Mouse (Mus musculus) thymus, postnatal 0 days (tissue): ENCODE results near the gene Hoxc11. TPM values are rescaled to one million over a fixed set of nuclear protein-coding genes. Genes with fewer than 3 reads are reported as not detected.

ENCODE experiments used
- DNase-seq: peaks from one replicate; pipeline ENCODE4 v3.0.0-alpha.2; 2015; ENCODE audit warnings: low spot score
- polyA plus RNA-seq: library from polyadenylated mRNA; unstranded; fragments of >200 nt; fragmentation: Nextera tagmentation; extraction: Ambion mirVana; gene quantifications from 2 replicates; pipeline ENCODE4 v1.2.1, GENCODE M21; 2015

Hoxc11 gene
- polyA plus RNA-seq, 1 experiment from 2014 or later, result 0.09 TPM

DNA sequence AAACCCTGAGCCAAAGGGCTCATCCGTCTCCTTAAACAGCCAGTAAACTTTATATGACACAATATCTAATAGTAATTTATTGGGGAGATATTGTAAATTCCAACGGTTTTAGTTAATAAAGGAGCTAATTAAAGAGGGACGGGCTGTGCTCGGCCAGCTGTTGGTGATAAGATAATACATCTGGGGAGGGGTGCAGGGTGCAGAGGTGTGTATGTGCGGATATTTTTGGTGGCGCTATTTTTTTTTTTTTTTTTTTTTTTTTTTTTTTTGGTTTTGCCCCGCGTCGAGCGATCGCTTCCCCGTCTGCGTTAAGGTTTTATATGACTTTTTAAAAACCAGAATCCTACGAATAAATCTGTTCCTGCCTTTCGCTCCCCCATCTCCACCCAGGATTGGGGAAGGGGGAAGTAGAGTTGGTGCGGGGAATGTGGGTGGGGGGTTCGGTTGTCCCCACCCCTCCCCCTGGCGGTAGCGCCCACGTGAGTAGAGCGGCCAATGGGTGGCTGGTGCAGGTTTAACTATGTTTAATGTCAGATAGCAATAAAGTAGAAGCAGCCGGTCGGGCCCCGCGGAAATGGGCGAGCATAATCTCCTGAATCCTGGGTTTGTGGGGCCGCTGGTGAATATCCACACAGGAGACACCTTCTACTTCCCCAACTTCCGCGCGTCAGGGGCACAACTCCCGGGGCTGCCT lies 17.8 kb upstream of the Hoxc11 start, which contains the start of gene Hoxc12:
Hoxc12 (plus strand) TSS at position 479 of the 694 bp plus-strand sequence.
- DNase-seq, result no peak

DNA sequence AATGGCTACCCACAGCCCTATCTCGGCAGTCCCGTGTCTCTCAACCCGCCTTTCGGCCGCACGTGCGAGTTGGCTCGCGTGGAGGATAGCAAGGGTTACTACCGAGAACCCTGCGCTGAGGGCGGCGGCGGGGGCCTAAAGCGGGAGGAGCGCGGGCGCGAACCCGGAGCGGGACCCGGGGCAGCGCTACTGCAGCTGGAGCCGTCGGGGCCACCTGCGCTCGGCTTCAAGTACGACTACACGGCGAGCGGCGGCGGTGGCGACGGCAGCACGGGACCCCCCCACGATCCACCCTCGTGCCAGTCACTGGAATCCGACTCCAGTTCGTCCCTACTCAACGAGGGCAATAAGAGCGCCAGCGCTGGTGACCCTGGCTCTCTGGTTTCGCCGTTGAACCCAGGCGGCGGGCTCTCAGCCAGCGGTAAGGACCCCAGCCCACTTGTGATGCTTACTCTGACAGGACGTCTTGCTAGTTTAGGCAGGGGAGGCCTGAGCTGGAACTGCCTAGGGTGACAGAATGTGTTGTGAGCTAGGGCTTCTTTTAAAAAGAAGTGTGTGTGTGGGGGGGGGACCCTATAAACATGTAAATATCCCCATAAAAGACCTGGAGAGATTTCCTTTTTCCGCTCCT lies 17.1 kb upstream of the Hoxc11 start:
- DNase-seq, result no peak

DNA sequence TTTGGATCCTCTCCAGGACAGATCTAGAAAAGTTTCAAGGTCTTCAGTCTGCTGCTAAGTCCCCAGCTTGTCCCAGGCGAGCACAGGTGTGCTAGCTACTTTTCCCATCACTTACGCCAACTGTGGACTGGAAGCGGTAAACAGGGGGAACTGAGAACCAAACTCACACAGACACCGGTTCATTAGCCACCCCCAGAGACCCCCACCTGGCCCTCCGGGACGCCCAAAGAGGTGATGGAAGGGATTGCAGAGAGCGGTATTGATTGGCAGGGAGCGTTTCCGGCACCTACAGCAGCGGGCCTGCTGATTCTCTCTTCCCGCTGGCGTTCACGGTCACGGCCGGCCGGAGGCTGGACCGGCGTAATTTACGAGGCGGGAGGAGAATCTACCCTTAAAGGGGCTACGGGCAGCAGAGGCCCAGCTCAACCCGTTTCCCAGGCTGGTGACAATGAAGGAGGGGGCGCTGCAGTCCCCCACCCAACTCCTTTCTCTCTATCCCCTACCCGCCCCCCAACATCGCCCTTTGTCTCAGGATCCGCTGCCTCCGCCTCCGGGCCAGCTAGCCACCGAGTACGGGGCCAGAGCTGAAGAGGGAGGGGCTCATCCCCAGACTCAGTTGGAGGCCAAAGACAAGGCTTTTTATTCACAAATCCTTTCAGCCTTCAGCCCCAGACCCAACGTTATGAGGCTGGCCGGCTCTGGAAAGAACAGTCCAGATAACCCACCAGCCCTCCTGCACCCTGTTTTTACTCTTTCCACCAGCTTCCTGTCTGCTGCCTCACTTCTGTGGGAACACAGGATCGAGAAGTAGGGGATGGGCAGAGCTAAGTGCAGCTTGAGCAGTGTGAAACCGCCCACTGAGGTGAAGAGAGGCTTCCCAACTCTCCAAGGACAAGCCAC lies 14.7 kb upstream of the Hoxc11 start:
- DNase-seq, result no peak

DNA sequence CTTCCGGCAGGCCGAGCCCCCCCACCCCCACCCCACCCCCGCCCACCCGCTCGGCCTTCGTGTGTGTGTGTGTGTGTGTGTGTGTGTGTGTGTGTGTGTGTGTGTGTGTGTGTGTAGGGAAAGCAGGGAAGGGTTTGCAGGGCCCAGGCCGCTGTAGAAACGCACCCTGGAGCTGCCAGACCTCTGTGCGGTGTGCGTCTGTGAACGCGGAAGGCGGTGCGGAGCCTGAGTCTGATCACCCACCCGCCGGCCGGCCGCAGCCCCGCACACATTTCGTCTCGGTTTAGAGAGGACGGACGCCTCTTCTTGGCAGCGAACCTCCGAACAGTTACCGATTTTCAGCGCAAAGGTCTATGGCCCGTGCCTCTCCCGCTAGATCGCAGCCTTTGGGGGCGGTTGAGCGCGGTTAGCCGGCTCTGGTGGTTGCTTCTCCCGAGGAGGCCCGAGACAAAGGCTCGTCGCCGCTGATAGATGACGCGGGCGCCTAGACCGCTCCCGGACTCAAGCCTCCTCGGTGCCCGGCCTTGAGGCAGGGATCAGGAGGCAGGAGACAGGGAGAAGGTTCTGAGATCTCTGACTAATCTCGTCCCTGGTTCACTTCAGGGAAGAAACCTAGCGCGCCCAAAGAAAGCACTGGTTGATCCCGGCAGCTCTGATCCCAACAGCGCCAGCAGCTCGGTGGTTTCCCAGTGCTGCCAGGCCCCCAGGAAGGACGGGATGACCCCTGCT lies 11.3 kb upstream of the Hoxc11 start:
- DNase-seq, result no peak

DNA sequence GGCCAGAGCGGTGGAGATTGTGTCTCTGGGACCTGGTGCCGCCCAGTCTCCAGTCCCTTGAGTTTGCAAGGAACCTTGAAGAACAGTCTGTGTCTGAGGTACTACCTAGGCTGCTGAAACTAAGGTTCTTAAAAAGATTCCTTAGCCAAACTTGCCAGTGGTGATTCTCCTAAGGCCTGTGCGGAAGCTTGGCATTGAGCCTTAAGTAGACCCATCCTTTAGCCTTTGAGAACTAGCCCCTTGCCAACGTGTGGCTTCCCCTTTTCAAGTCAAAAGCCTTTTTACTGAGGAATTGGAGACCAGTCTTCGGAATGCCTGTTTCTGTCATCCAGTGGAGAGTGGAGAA lies 10.8 kb upstream of the Hoxc11 start:
- no peak for DNase-seq

DNA sequence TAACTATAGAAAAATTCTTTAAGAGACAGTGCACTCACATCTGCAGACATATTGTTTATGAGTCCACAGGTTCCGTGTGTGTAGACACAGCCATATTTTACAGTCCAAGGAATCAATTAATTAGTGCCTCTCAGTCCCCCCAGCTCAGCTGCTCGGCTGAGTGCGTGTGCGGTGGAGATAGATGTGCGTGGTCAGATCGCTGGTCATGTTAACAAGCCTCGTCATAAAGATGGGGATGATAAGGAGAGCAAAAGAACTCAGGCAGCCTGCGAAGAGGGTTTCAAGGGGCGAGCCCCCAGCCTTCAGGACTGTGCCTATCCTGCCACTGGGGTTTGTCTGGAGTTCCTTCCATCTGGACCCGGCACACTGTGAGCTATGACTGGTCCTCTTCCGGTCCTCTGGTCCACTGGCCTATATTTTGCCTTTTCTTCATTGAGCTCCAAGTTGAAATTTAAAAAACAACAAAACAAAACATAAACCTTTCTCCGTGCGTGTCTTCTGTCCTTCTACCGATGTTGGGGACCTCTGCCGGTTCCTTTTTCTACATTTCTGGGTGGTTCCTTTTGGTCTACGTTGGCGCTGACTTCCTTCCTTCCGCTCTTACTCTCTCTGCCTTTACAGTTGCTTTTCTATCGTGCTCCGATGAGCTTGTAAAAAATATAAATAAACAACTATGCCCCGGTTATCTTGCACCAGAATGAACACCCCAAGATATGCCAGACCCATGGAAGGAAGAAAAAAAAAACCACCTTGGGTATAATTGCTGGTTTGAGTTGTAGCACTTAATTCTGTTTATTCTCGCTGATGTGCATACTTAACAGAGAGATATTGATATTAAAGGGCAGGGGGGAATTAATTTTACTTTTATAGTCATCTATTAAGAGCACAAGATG lies 8.8 kb upstream of the Hoxc11 start:
- DNase-seq, result no peak

DNA sequence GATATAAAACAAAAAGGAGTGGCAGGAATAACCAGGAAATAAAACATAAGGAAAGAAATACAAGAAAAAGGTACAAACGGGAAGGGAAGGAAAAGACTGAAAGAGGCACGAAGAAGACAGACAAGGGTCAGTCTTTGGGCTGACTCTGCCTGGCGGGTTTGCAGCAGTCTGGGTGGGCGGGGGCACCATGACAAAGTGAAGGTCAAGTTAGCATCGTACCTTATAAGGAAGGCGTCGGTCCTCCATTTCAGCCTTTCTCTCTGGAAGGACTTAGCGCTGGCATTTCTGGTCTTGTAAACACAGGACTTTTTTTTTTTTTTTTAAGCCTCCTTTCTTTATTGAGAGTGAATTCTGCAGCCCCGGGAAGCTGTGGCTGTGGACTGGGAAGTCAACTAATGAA lies 7.0 kb upstream of the Hoxc11 start:
- no peak for DNase-seq

DNA sequence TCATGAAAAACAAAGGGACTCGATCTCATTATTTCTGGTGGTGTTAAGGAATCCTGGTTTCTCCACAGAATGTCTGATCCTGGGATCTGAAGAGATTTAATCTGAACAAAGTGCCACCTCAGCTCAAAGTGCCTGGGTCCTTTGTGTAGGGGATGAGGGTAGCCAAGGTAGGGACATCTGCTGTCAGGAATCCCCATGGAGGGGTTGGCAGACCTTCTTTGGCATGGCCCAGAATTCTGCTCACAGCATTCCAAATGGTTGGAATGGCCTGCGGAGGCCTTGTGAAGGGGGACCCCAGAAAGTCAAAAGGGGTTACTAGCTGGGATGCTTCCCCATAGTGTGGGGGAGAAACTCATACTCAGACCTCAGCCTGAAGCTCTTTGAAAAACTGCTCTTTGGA lies 5.4 kb upstream of the Hoxc11 start:
- no peak for DNase-seq

DNA sequence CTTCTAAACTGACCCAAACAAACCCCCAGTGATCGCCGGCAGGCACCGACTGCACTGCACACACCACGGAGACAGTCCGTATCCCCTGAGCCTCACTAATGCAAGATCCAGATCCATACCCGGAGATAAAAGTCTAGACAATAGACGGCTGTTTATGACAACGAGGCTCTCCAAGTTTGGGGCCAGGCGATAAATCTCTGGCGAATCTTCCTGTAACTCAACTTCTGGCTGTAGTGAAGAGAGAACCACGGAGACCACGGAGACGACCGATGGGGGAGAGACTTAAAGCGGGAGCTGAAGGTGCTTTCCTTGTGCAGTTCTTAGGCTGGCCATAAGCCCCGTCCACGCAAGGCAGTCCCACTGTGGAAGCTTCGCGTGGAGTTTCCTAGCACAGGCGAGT lies 4.5 kb upstream of the Hoxc11 start:
- DNase-seq, result no peak

DNA sequence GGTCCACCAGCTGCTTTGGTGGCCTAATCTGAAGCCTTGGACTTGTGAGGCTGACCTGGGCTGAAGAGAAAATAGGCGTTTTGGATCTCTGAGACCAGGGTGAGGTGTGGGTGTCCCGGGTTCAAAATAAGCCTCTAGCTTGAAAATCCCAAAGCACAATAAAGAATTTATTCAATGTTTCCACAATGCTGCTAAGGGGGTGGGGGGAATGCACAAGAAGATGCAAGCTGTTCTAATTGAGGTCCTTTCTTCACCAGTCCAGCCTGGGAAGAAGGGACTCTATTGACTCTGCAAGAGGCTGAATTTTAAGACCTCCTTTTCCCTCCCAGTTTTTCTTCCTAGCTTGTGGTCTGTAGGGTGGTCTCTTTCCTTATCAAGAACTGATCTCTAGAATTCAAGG lies 3.4 kb upstream of the Hoxc11 start:
- DNase-seq, result no peak

DNA sequence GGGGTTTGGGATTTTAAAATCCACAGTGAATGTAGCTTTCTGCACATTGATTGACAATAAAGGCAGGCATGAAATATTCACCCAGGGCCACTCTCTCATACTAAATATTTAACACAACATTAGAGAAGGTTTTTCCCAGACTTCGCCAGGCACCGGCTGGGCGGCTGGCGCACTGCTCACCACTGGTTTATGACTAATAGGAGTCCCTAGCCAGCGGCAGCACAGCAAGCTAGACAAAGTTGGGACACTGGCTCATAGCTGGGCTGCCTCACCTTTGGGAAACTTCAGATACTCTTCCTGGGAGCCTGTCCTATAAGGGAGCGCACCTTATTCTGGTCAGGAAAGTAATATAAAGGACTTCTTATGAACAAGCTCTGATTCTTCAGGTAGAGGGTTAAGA lies 666 bp upstream of the Hoxc11 start:
- DNase-seq, result no peak

DNA sequence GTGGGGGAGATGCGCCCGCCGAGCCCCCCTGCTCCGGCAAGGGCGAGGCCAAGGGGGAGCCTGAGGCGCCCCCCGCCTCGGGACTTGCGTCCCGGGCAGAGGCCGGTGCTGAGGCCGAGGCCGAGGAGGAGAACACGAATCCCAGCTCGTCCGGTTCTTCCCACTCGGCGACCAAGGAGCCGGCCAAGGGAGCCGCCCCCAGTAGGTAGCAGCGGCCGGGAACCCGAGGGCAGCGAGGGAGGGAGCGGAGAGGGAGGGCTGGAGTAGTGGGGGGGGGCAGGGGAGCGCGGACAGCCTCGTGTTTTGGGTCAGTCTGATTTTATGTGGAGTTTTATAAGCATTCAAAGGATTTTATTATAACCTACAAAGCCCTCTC lies 768 bp downstream of the Hoxc11 start:
- no peak for DNase-seq

DNA sequence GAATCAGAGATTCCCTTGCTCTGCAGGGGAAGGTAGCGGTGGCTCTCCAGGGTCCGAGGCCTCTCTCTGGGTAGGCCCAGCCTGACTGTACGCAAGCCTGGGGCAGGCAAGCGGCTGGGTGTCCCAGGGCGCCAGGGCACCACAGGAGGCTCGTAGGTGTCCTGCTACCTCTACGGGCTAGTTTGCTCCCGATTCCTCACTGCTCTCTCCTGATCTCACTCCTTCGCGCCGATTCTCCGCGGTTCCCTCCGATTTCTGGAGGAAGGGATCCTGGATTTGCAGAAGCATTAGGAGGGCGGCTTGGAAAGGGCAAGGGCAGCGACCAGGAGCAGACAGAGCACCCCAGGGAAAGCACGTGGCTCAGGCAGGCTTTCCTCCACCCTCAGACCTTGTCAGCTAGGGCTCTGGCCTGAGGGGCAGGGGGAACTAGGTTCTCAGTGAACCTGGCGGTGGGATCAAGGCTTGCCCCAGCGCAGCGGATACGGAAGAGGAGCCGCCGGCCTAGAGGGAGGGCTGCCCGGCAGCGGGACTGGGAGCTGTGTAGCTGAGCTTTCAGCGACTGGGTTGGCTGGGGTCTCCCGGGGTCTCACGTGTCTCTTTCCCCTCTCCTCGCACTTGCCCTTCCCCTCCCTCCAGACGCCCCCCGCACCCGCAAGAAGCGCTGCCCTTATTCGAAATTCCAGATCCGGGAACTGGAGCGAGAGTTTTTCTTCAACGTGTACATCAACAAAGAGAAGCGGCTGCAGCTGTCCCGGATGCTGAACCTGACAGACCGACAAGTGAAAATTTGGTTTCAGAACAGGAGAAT lies 1.8 kb downstream of the Hoxc11 start:
- no peak for DNase-seq

DNA sequence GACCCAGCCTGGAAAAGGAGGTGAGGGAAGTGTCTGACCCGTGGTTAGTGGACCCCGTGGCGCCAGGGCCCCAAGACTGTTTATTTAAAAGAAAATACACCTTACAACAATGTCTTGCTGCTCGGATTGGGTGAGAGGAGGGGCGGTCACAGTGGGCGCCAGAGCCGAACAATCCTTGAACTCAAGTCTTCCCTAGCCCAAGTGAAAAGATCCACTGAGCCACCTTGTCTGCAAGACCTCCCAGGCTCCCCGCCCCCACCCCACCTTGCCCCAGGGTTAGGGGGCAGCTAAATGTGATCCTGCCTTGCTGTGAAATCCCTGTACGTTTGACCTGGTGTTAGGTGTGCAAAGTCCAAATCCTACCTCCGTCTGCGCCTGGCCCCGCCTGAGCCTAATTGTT lies 2.7 kb downstream of the Hoxc11 start:
- DNase-seq, result no peak

DNA sequence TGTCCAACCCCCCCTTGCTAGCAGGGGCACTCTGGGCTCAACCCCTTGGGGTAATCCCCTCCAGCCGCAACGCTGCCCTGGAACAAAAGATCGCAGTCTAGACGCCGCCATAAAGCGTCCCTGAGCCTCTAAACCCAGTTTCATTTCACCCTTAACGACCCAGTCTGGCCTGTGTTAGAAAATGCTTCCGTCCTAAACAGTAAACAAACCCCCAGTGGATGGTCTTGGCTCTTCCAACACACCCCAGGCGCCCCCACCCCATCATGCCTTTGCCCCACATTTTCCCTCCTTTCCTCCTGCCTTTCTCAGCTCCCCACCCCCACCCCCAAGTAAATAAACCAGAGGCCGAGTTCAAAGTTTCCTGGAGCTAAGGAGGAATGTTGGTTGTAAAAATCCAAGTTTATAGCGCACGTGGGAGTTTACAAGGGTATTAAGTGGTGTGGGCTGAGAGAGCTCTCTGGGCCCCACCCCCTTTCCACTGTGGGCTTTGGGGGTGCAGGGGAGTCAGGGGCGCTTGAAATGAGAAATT lies 5.5 kb downstream of the Hoxc11 start:
- DNase-seq, result no peak

DNA sequence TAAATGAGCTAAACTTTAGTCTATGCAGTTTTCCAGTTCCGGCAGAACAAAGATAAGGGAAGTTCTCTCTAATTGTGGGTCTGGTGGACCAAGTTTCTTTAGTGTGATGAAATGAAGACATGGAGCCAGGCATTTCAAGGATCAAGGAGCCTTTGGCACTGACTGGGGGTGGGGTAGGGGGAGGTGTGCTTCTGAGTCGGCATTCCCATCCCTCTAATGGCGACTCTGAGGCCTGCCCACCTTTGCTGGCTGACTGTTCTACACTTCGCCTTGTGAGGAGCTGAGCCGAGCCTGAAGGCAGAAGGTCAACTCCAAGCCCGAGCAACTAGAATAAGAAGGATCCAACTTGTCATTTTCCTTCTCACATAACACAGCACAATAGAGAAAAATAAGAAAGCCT lies 7.5 kb downstream of the Hoxc11 start:
- no peak for DNase-seq

DNA sequence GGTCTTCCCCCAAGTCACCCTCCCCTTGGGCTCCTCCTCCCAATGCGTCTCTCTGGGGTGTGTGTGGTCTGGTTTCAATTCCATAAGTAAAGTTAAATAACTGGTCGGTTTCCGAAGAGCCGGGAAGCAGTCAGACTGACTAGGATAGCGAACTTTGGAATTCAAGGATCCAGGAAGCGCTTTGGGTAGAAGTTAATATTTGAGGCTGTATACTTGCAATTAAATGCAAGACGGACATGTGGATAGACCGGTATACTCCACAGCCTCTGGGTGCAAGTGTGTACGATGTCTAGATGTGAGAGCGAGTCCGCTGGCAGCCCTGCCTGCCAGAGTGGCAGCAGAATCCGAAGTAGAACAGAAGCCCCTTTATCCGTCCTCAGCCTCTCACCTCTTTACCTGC lies 8.3 kb downstream of the Hoxc11 start:
- no peak for DNase-seq

DNA sequence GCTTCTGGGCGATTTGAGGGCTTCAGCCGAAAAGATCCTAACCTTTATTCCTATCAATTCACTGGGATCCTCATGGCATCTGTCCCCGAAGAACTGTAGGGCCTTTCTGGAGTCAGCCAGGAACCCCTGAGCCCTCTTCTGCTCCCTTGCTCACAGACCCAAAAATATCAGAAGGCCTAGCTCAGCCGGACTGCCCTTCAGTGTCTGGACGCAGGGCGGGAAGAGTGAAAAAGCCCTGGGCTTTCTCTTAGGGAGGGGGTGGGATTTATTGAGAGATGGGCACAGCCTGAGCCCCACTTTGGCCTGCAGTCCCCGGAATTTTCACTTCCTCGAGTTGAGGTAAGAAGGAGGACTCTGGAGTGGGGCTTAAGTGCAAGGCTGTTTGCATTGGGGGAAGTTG lies 9.0 kb downstream of the Hoxc11 start:
- DNase-seq, result no peak
